Mouse (Mus musculus) layer of hippocampus, postnatal 10 days (tissue): ENCODE measurements at regions not wholly inside any gene's neighbourhood (a gene's known extent, or its start where the extent isn't known, plus 50 kb on each side); places are given as distances from the start of the nearest gene placed in this dataset.

Experiments
- DNase-seq, 2 experiments: peaks; one replicate each; pipeline ENCODE4 v3.0.0; 2021; ENCODE audit warnings: low spot score in 2 of 2

GRCm38 (mm10) chr16:62981821-62982220 lies 127.7 kb downstream of the Pros1 start:
- DNase-seq: no peak

DNA sequence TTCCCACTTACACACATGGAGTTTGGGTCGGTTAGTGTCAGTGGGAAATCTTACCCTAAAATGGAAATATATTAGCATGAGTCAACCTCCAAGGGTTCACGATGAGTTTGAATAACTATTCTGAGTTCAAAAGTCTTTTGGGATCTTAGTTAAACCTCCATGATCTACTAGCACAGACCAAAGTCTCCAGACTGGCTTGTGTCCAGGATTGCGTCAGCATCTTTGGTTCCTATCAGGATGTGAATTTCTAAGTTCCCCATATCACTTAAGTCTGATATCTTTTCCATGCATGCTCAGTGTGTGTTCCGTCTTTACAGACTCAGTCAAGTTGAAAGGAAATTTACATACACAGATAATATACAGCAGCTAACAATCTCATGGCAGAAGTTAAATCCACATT lies 128.5 kb downstream of the Pros1 start:
- DNase-seq: no peak

- no peak for DNase-seq
These were observed 141.4 kb downstream of the Pros1 start for GRCm38 (mm10) chr16:62995555-62995954.

DNA sequence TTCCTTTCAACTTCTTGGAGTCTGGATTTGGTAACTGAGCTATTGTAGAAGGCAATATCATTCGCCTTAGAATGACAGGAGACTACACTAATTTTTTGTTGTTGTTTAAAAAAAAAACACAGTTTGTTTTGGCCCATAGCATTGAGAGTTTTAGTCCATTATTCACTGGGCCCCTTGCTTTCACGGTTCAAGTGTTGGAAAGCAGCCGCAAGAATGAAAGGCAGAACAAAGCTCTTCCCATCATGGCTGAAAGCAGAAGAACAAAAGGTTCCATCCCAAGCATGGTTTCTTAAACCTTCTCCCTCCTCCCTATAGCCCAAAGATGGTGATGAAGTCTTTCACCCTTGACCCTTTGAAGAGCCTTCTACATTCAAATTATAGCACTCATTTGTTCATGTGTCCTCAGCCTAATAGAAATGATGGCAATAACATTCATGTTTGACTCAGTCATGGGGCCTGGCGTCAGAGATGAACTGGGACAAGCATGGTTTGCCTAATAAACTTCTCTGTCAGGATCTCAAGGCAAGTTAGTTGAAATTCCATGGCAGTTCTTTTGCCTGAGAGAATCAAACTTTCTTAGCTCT lies 157.1 kb downstream of the Pros1 start:
- no peak for DNase-seq

- DNase-seq: no peak
These were observed 160.3 kb downstream of the Pros1 start for GRCm38 (mm10) chr16:63014453-63014852.

DNA sequence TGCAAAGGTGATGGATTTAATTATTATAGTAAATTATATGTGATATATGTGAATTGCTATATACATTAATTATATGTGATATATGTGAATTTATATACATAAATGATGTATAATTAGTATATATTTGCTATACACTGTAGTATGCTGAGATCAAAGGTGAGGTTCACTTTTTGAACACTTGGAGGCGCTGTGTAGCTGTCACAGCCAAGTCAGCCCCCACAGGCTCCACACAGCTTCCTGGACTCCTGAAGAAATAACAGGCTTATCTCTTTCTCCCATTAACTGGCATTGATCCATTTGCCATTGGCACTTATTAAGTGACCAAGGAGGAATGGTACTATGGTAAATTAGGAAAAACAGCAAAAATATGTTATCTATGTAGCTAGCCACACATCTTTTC lies 162.0 kb downstream of the Pros1 start:
- peak; percentile 41 to 52 for DNase-seq

- no peak for DNase-seq
These were observed 162.6 kb downstream of the Pros1 start for GRCm38 (mm10) chr16:63016658-63017057.

GRCm38 (mm10) chr16:63030399-63030798 lies 176.3 kb downstream of the Pros1 start:
- DNase-seq: no peak

- DNase-seq: no peak
These were observed 176.9 kb downstream of the Pros1 start for GRCm38 (mm10) chr16:63031035-63031434.

DNA sequence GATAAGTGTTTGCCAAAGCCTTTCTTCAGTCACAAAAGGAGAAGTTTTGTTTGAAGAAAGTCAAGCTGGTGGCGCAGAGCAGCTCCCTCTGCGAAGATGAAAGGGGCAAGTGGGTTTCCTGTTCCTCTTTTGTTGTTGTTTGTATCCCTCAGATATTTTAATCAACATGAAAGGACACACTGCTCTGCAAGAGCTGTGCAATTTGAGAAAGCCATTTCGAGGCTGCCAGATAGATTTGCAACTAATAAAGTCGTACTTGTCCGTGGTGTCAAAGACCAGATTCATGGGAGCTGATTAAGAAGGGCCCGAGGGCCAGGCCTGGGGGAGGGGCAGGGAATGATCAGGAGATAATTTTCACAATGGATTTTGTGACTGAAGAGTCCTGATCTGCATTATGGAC lies 177.7 kb downstream of the Pros1 start:
- no peak for DNase-seq

DNA sequence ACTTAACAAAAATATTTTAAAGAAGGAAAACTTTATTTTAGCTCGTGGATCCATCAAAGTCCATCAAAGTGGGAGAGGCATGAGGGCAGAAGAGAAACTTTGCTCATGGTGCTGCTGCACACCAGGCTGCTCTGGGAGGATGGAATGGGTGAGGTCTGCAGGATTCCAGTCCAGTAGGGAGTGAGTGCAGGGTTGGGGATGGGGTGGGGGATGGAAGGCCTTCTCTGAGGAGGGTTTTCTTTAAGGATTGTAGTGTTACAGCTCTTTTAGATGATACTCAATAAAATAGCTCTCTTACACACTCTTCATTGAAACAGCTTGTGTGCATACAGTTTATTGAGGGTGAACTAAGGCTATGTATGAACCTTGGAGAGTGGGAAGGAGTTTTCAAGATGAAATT lies 195.0 kb downstream of the Pros1 start:
- DNase-seq: no peak

DNA sequence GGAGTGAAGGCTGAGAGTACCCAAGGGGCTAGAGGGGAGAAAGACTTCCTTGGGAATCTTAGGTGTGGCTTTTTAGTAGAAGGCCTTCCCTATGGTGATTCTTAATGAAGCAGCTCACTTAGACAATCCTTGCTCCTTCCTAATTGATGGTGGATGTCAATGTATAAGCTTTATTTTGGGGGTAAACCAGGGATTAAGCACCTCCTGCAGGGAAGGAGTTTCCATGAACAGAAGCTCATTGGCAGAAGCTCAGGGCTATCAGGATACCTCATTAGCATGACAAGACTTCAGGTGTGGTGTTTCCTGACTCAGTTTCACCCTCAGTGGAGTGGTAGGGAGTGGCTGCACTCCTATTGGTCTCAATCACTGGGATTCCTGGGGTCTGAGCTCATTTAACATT lies 208.8 kb downstream of the Pros1 start:
- no peak for DNase-seq

DNA sequence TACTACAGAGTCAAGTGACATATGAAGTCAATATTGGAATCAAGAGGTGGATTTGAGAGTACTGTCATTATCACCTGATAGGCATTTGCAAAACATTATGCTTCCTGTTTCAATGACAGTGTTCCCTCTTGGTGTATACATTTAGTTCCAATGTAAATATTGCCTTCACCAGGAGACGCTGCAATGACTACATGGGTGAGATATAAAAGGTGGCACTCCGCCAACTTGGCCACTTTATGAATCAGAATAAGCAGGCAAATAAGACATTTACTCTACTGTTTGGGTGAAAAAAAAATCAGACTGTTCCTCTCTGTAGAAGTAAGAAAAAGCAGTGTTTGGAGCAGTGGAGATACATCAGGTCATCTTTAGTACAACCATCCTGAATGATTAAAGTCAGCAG lies 215.9 kb downstream of the Pros1 start:
- no peak for DNase-seq

DNA sequence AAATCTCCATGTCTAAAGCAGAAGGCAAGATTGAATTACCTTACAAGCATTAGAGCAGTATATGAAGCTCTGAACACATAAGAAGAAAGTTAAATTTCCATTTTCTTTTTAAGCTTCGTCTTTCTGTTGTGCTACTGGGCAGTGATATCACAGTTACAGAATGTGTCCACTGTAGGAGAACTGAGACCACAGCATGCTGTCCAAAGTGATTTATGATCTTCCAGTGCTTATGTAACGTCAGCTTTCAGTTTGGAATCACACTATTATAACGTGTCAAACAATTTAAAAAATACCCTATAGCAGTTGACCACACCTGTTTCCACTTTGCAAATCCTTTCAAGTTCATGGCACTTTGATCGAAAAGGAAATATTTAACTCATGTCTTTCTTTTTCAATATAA lies 221.7 kb downstream of the Pros1 start:
- DNase-seq: no peak

GRCm38 (mm10) chr16:63081383-63081782 lies 227.3 kb downstream of the Pros1 start:
- no peak for DNase-seq

GRCm38 (mm10) chr16:63083256-63083655 lies 229.1 kb downstream of the Pros1 start:
- DNase-seq: no peak

DNA sequence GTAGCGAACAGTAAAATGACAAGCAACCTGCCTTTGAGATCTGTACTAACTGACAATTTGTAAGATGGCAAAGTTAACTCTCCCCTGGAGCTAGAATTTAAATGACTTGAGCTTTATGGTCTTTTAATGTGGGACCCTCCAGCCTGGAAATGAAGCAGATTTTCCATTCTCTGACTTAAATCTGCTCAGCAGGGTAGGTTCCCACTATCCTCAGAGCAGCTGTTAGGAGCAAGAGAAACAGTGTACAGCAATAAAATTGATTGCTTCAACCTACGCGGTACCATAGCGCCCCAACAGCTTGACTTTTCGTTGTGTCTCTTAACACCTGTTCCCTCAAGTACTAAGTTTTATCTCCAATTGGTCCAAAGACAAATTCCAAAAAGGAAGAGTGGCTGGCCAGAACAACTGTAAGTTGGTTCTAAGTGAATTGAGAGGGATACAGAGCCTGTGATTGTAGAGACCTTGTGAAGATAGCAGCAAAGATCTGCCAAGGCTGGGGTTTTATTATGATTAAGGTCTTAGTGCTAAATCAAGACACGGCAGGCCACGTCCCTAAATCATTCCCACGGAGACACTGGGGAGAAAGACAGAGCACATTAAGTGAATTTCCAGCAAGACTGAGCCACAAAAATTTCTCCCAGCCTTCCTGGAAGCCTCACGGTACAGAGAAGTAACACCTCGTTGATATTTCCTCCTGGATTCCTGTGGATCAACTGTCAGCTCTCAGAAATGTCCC lies 230.1 kb downstream of the Pros1 start:
- DNase-seq: no peak

- peak; percentile 21 to 45 for DNase-seq
These were observed 232.1 kb downstream of the Pros1 start for GRCm38 (mm10) chr16:63086086-63086796.

DNA sequence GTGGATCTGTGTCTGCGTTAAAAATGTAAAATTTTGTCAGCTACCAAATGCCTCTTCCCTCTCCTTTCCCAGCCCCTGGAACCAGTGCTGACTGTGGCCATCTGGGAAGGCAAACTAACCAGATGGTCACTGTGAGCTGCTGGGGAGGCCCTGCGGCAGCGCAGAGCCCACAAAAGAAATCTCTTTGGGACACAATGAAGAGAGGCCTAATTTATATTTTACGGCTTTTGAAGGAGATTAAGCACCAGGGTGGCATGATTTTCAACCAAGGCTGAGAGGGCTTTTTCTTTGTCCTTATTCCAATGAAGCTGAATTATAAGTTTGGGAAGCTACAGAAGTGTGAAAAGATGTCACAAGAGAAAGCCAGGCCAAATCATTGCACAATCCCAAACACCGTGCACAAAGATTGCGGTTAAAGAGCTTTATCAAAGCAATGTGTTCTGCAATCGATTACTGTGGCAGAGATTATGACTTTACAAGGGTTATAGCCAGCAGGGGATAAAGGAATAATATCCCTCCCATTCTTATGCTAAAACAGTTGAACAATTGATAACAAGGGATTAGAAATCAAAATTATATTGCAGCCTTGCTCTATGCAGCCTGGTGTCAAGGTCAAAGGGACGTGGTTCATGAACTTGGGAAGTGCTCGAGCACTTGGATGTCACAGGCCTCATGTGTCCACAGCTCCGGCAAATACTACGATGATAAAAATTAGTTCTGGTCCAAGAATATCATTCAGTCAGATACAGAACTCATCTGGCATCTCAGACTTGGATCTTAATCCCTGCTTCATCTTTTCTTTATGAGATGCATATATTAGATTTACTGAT lies 237.6 kb downstream of the Pros1 start:
- peak; percentile 37 to 49 for DNase-seq

GRCm38 (mm10) chr16:63094126-63094840 lies 240.2 kb downstream of the Pros1 start:
- DNase-seq: no peak

GRCm38 (mm10) chr16:63102362-63102761 lies 248.3 kb downstream of the Pros1 start:
- DNase-seq: no peak
